Mouse (Mus musculus): ENCODE data around the gene Cytl1.

GRCm38 (mm10) chr5:37775681-37776080, 40.4 kb downstream of the Cytl1 start:
- no peak for TF ChIP-seq CTCF (conservative IDR thresholded peaks at IDR 0.05; ENCODE audit: low read length)
- TF ChIP-seq NANOG (IDR thresholded peaks at IDR 0.05; ENCODE audit: borderline replicate concordance, low read length), result no peak

All from E14TG2a.4 (cell line).